Mouse (Mus musculus): ENCODE results near the gene Rock2.
"Not testable (repeated sequence)": the region's sequence is repeated elsewhere in the genome, so short reads cannot be mapped to it uniquely, and the experiment has no call there.

The Rock2 gene

DNA sequence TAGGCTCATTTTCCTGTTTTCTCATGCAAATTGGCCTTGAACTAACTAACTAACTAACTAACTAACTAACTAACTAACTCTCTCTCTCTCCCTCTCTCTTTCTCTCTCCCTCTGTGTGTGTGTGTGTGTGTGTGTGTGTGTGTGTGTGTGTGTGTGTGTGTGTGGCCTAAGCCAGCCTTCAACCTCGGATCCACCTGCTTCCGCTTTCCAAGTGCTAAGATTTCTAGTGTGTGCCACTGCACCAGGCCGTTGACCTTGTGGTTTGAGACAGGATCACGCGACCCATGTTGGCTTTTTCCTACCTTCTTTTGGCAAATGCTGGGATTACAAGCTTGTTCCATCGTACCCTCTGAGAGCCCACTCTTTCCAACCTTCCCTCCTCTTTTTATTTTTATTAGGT, 105.9 kb downstream of the Rock2 start:
- DNase-seq, result no peak

GRCm38 (mm10) chr12:17001211-17001610, 106.5 kb downstream of the Rock2 start:
- DNase-seq, result no peak

DNA sequence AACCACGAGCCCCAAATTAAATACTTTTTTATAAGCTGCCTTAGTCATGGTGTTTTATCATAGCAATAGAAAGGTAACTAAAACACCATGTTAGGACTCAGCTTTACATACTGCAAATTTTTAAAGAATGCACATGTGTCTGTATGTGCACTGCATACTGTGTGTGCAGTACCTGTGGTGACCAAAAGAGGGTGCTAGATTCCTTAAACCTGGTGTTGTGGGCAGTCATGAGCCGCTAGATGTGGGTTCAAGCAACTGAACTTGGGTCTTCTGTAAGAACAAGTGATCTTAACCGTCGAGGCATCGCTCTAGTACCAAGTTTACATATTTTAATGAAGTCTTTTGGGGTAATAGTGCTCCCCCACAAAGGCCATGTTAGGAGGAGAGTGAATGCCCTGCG, 114.8 kb downstream of the Rock2 start:
- no peak for DNase-seq

DNA sequence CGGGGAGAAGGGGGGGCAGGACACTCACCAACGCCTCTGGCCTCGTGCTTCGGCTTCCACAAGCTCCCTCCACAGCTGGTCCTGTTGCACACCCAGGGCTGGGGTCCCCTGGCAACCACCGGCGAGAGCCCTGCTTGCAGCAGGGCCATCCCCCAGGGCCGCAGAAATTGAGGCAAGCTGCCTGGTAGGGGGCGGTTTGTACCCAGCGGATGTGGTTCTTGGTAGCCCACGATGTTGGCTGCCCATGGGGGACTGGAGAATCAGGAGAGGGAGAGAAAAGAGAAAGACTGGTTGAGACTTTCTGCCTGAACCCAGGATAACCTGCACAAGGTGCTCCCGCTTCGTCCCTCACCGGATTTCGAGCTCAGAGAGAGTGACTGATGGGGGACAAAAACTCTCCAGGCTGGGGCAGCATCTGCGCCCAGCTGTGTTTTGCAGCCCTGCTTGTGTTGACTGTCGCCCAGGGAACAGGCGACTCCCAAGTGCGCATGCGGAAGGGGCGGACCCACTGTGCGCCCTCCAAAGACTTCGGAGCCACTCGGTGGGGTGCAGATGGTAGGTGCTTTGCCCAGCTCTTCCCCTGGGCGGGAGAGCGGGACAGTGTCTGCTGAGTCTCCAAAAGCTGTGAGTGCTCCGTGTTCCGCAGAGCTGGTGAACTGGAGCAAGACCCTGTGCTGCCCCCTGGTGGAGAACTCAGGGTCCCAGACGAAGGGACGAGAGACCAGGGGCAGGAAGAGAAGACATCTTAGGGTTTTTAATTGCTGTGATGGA, 116.6 kb downstream of the Rock2 start, which contains the start of gene 2410004P03Rik:
Gene 2410004P03Rik, minus strand, starts transcription at position 628 of the 771 bp plus-strand sequence.
- DNase-seq, result peak; percentile 76 to 87

GRCm38 (mm10) chr12:17012067-17012899, 117.6 kb downstream of the Rock2 start:
- DNase-seq, result peak in 1 of 2 experiments; percentile 23

DNA sequence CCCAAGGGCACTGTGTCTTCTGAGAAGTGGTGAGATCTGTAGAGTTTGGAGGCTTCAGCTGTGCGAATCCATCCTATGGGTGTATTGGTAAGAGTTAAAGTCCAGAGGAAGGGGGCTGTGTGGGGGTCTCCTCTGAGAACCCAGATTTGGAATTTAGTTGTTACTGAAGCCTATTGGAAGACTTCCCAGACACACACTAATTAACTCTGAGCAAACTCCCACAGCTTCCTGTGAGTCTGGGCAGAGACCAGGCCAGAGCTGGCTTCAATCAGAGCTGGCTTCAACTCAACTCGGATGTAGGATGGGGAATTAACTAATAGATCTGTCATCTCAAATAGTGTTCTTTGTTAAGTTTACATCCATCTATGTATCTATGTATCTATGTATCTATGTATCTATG, 121.0 kb downstream of the Rock2 start:
- peak; percentile 21 to 23 for DNase-seq

- peak in 1 of 2 experiments; percentile 67 for DNase-seq
Observed at GRCm38 (mm10) chr12:17018468-17018867, 123.8 kb downstream of the Rock2 start.

DNA sequence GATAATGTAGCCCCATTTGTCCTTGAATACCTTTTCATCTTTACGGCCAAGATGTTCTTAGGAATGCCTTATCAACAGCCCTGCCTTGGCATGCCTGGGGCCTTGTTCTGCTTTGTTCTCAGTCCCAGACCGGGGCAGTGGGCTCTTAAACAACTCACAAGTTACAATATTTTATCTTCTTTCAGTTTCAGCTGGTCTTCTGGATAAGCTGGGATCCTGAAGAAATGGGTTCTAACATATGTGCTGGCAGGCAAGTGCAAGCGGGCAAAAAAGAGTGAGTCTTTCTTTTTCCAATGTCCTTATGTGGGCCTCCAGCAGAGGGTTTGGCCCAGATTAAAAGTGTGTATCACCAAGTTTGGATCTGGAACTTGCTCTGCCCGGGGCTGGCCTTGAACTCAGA, 126.4 kb downstream of the Rock2 start:
- not testable (repeated sequence) for DNase-seq

- DNase-seq, result no peak
Observed at GRCm38 (mm10) chr12:17022145-17022544, 127.5 kb downstream of the Rock2 start.

GRCm38 (mm10) chr12:17024554-17025110, 129.9 kb downstream of the Rock2 start:
- DNase-seq, result no peak

GRCm38 (mm10) chr12:17032694-17033463, 138.2 kb downstream of the Rock2 start:
- DNase-seq, result peak; percentile 61 to 89

DNA sequence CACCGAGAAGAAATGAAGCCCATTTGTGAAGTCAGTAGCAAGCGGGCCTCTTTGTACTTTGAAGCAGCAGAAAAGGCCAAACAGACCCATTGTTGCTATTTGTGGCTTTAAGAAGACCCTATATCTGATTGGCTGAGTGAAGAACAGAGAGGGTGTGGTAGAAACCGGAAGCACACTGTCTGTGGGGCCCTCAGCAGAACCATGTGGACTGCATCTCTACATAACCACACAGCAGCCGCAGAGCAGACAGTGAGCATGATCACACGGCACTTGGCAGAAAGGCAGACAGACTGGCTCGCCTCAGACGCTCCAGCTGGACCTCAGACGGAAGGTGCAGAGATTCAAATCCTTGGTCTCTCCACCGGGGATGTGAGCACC, 138.8 kb downstream of the Rock2 start:
- DNase-seq, result no peak

GRCm38 (mm10) chr12:17034671-17035070, 140.0 kb downstream of the Rock2 start:
- no peak for DNase-seq

DNA sequence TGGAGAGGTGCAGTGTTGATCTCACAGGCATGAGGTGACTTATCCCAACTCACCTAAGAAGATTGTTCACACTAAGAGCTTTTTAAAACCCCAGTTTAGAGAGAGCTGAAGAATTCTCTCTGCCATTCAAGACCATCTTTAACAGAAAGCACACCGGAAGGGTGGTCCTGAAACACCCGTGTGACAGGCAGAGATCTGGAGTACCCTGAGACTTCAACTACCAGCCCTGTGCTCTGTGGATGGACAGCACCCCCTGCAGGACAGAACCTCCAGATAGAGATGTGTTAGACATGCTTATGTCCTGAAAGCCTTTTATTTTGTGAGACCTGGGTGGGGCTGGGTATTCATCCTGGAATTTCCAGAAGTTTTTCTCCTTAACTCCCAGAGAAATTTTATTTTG, 140.4 kb downstream of the Rock2 start:
- DNase-seq, result peak; percentile 36 to 51

GRCm38 (mm10) chr12:17036532-17036931, 141.8 kb downstream of the Rock2 start:
- no peak for DNase-seq

GRCm38 (mm10) chr12:17037053-17037610, 142.4 kb downstream of the Rock2 start:
- no peak for DNase-seq

Measured in kidney, postnatal 25 days (tissue).